Mouse (Mus musculus) CD8-positive naive resting alpha-beta T cell, adult 2 months (primary cell): ENCODE data around the gene Ubash3b.
A peak's percentile ranks its signal among the peaks of the same experiment; 100 is the strongest.

Experiments
- DNase-seq, 2 experiments: peaks; one replicate each; pipeline ENCODE4 v3.0.0; 2022; ENCODE audit warnings: low read depth in 2 of 2, low spot score in 2 of 2

The Ubash3b gene

GRCm38 (mm10) chr9:41136691-41137467, 24.6 kb downstream of the Ubash3b start:
- DNase-seq, result no peak

DNA sequence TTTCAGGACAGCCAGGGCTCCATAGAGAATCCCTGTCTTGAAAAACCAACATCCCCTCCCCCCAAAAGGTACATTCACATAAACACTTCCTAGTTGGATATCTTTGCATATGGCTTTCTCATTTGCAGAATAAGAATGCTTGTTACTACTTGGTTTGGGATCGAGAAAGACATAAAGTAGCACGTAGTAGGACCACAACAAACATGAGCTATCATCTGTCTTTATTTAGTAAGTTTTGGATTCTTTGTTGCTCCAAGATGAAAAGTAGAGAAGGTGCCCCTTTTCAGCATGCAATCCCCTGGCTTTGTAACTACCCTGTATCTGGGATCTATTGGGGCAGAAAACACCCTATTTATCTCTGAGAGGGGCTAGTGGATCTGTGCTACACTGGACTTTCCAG, 25.2 kb downstream of the Ubash3b start:
- DNase-seq, result no peak

DNA sequence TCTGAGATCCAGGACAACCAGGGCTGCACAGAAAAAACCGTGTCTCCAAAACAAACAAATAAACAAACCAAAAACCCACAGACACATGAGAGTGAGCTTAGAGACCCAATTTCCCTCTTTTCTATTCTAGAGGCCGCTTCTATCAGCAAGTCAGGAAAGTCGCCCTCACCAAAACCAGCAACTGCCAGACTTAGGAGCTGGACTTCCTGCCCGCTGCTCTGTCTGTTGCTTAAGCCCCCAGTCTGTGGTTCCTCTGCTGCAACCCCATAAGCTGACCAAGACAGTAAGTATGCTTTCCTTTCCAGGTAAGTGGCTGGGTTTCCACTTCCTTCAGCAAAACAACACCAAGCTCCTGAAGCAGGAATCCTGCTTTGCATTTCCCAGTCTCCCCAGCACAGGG, 26.6 kb downstream of the Ubash3b start:
- DNase-seq, result no peak

DNA sequence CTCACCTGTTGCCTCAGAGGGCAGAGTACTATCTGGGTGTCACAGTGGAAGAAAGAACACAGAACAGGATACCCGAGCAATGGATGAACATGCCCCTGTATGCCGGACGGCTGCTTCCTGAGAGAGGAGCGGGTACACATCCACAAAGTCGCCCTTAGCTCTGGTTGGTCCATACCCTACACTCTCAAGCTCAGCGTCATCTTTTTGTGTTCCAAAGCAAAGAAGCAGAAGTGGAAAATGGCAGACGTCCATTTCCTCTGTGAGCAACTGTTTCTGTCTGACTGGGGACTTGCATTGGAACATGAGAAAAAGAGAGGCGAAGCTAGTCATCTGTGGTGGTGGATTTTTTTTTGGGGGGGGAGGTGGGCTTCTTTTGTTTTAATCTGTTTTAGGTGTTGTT, 30.9 kb downstream of the Ubash3b start:
- no peak for DNase-seq

- DNase-seq, result no peak
Measured at GRCm38 (mm10) chr9:41129802-41130480, 31.6 kb downstream of the Ubash3b start.

- DNase-seq, result no peak
Measured at GRCm38 (mm10) chr9:41129273-41129672, 32.2 kb downstream of the Ubash3b start.

DNA sequence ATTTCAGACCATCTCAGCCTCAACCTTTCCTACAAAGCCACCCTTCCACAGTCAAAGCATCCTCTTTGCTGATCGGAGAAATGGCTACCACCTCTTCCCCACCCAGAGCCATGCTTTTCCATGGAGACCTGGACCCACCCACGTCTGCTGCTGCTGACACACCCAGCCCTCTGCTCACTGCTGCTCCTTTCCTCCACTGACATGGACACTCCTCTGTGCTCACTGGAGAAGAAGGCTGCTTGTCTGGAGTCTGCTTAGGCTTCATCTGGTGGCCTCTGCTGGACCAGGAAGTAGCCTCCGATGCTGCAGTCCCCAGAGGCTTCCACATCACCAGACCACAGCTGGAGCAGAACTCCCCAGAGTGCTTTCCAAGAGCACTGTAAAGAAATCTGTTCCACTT, 34.8 kb downstream of the Ubash3b start:
- DNase-seq, result no peak

DNA sequence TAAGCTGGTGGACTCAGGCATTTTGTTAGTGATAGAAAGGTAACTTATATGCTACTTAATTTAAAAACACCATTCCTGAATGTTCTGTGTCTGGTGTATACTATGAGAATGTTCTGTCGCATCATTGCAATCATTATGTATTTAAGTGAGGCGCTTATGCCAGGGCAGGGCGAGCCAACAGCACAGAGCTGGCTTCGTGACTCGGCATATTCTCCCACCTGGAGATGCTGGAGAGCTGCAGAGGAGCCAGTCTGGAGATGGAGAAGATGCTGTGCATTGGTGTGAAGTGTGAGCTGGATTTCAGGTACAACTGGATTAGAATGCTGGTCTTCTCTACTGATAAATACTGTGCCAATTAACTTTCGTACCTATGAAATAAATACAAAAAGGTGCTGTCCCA, 37.2 kb downstream of the Ubash3b start:
- no peak for DNase-seq

- no peak for DNase-seq
Measured at GRCm38 (mm10) chr9:41122390-41123110, 38.9 kb downstream of the Ubash3b start.

- no peak for DNase-seq
Measured at GRCm38 (mm10) chr9:41121701-41122354, 39.7 kb downstream of the Ubash3b start.

DNA sequence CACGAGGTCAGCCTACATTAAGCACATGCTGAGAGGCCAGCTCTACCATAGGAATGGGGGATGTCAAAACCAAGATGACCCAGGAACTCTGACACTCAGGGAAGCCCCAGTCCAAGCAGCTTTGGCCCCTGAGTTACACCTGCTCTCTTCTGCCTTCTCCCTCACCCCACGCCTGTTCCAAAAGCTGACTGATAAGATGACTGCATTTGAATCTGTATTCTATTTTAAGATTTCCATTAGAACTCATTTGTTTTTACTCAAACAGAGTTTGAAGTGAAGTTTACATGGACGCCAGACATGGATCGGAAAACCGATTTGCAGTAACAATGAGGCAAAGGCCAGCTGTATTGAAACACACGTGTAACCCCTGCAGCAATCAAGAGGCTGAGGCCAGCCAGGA, 41.5 kb downstream of the Ubash3b start:
- no peak for DNase-seq

- peak; percentile 47 to 66 for DNase-seq
Measured at GRCm38 (mm10) chr9:41118065-41118464, 43.4 kb downstream of the Ubash3b start.

DNA sequence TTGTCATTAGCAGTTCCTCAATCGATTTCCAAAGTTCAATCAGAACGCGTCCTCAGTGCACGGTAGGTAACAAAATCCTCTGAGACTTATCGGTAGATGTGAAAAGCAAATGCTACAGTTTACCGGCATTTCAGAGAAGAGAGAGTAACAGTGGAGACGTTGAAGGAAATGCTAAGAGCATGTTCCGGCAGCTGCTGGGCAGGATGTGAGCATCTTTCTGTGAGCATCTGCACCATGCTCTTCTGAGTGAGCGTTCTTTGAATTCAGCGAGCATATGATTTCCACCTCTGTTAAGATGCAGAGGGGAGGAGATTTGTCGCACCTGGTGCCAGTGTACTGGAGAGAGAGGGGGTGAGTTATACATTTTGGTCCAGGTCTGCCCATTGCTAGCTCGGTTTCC, 45.4 kb downstream of the Ubash3b start:
- peak in 1 of 2 experiments; percentile 13 for DNase-seq

DNA sequence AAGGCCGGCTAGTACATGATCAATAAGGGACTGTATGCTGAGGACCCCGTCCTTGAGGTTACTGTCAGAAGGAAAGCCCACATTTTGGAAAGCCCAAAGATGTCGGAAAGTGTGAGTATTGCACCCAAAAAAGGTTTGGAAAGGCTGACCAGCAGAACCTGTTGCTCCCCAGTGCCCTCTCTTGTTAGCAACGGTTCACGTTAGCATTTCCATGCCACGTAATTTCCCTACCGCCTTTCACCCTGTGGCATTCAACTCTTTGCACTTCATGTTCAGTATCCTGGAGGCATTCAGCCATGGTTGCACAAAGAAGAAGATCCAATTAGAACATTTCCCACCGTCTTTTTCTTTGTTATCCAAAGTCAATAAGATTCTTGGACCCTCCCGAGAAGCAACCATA, 47.1 kb downstream of the Ubash3b start:
- DNase-seq, result no peak

GRCm38 (mm10) chr9:41109749-41110148, 51.7 kb downstream of the Ubash3b start:
- no peak for DNase-seq

GRCm38 (mm10) chr9:41108324-41109180, 52.9 kb downstream of the Ubash3b start:
- DNase-seq, result no peak

DNA sequence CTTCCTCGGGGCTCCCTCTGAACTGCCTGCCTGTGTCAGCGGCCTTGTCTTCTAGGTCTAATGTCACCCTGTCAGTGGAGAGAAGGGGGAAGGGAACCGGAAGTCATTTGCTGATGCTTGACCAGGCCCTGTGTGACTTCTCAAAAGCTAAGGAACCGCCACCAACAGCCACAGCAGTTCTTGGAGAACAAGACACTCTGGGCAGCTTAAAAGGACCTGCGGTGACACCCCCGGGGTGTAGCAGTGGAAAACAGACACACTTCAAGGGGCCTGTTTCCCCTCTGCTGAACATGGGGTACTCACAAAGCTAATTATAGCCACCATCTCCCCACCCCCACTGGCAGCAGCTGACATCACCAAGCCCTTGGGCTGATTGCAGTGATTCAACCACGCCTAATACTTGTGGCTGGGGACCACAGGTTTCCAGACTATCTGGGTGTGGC, 56.3 kb downstream of the Ubash3b start:
- DNase-seq, result peak in 1 of 2 experiments; percentile 45

DNA sequence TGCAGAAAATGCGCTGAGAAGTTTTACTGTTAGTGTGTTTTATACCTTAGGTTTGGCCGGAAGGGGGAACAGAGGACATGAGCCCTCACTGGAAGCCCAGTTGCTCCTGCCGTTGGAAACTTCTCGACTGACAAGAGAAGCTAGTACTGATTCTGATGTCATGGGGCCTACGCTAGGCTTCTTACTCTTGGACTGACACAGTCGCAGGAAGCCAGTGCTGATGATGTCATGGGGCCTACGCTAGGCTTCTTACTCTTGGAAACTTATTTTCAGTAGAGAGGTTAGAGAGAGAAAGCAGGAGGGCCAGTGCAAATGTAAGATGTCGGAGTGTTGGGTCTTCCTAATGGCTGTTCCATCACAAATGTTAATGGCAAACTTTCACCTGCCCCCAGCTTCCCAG, 57.8 kb downstream of the Ubash3b start:
- no peak for DNase-seq

- DNase-seq, result no peak
Measured at GRCm38 (mm10) chr9:41102613-41103012, 58.9 kb downstream of the Ubash3b start.

- no peak for DNase-seq
Measured at GRCm38 (mm10) chr9:41099897-41100296, 61.6 kb downstream of the Ubash3b start.
